Mouse (Mus musculus): ENCODE measurements around the gene G6pdx. TPM values are rescaled to one million over a fixed set of nuclear protein-coding genes. Genes with fewer than 3 reads are reported as not detected.

Gene G6pdx
- polyA plus RNA-seq (2015; fragmentation: Nextera tagmentation; extraction: Ambion mirVana) = 84.5 and 109 TPM in 2 replicates

- no peaks in the 10 kb centered on the region for H3K27me3 ChIP-seq (ENCODE audit: control insufficient read depth, insufficient read depth, low read length)
- no peaks in the 10 kb centered on the region for H3K36me3 ChIP-seq (ENCODE audit: control insufficient read depth, insufficient read depth, low read length)
- H3K4me3 ChIP-seq (replicated peaks; ENCODE audit: low read length) = peak within 1 kb of the TSS; percentile 59
- H3K9ac ChIP-seq (ENCODE audit: low read length) = peak within 1 kb of the TSS; percentile 73
- H3K9me3 ChIP-seq (replicated peaks; ENCODE audit: control insufficient read depth, low read length) = no peaks in the 10 kb centered on the region
- ATAC-seq (ENCODE audit: insufficient read depth, low FRiP score) = peak; percentile 88
- peak within 1 kb of the TSS; percentile 61 for H3K4me2 ChIP-seq (ENCODE audit: low read depth, low read length)
- WGBS = 19% methylated on average over 25 of the region's 25 CpGs
- 0 out of 2 replicates have a peak, but pooled peaks cover 4% of the 10 kb centered on the region for H3K4me1 ChIP-seq (ENCODE audit: control insufficient read depth, insufficient read depth, low read length)
- peak within 1 kb of the TSS; percentile 91 for H3K27ac ChIP-seq (ENCODE audit: low read length)
These were observed at the start of gene G6pdx for GRCm38 (mm10) chrX:74428826-74429276. G6pdx (minus strand) TSS chrX:74429194.

- H3K4me2 ChIP-seq (ENCODE audit: low read depth, low read length) = no peak overlapping the region
- no peaks in the 10 kb centered on the region for H3K4me1 ChIP-seq (ENCODE audit: control insufficient read depth, insufficient read depth, low read length)
- no peaks in the 10 kb centered on the region for H3K36me3 ChIP-seq (ENCODE audit: control insufficient read depth, insufficient read depth, low read length)
- no peaks in the 10 kb centered on the region for H3K9me3 ChIP-seq (replicated peaks; ENCODE audit: control insufficient read depth, low read length)
- 10% methylated on average over 4 of the region's 4 CpGs for WGBS
- ATAC-seq (ENCODE audit: insufficient read depth, low FRiP score) = no peak
- no peak overlapping the region for H3K9ac ChIP-seq (ENCODE audit: low read length)
- no peaks in the 10 kb centered on the region for H3K27me3 ChIP-seq (ENCODE audit: control insufficient read depth, insufficient read depth, low read length)
- no peak overlapping the region for H3K27ac ChIP-seq (ENCODE audit: low read length)
- H3K4me3 ChIP-seq (replicated peaks; ENCODE audit: low read length) = no peak overlapping the region
These were observed 23.8 kb upstream of the G6pdx start for GRCm38 (mm10) chrX:74452773-74453172.

GRCm38 (mm10) chrX:74451157-74451912 lies 22.3 kb upstream of the G6pdx start:
- Histone ChIP-seq H3K4me1 (ENCODE audit: control insufficient read depth, insufficient read depth, low read length) (no peaks in the 10 kb centered on the region), H3K27ac (ENCODE audit: low read length) (no peak overlapping the region), H3K9me3 (replicated peaks; ENCODE audit: control insufficient read depth, low read length) (no peaks in the 10 kb centered on the region), H3K27me3 (ENCODE audit: control insufficient read depth, insufficient read depth, low read length) (no peaks in the 10 kb centered on the region), H3K36me3 (ENCODE audit: control insufficient read depth, insufficient read depth, low read length) (no peaks in the 10 kb centered on the region), H3K9ac (ENCODE audit: low read length) (no peak overlapping the region), H3K4me2 (ENCODE audit: low read depth, low read length) (no peak overlapping the region), H3K4me3 (replicated peaks; ENCODE audit: low read length) (no peak overlapping the region)
- 67% methylated on average over 4 of the region's 4 CpGs for WGBS
- no peak for ATAC-seq (ENCODE audit: insufficient read depth, low FRiP score)

GRCm38 (mm10) chrX:74429290-74429821 lies 362 bp upstream of the G6pdx start:
- H3K4me1 ChIP-seq (ENCODE audit: control insufficient read depth, insufficient read depth, low read length) = 0 out of 2 replicates have a peak, but pooled peaks cover 4% of the 10 kb centered on the region
- no peaks in the 10 kb centered on the region for H3K9me3 ChIP-seq (replicated peaks; ENCODE audit: control insufficient read depth, low read length)
- H3K36me3 ChIP-seq (ENCODE audit: control insufficient read depth, insufficient read depth, low read length) = no peaks in the 10 kb centered on the region
- peak overlapping the region; percentile 59 for H3K4me3 ChIP-seq (replicated peaks; ENCODE audit: low read length)
- peak overlapping the region; percentile 91 for H3K27ac ChIP-seq (ENCODE audit: low read length)
- 18% methylated on average over 22 of the region's 22 CpGs for WGBS
- peak overlapping the region; percentile 61 for H3K4me2 ChIP-seq (ENCODE audit: low read depth, low read length)
- H3K9ac ChIP-seq (ENCODE audit: low read length) = peak overlapping the region; percentile 73
- no peaks in the 10 kb centered on the region for H3K27me3 ChIP-seq (ENCODE audit: control insufficient read depth, insufficient read depth, low read length)
- ATAC-seq (ENCODE audit: insufficient read depth, low FRiP score) = peak; percentile 44

GRCm38 (mm10) chrX:74428146-74428825 lies 708 bp downstream of the G6pdx start:
- Histone ChIP-seq H3K9ac (ENCODE audit: low read length) (peak overlapping the region; percentile 69), H3K4me1 (ENCODE audit: control insufficient read depth, insufficient read depth, low read length) (0 out of 2 replicates have a peak, but pooled peaks cover 4% of the 10 kb centered on the region), H3K36me3 (ENCODE audit: control insufficient read depth, insufficient read depth, low read length) (no peaks in the 10 kb centered on the region), H3K4me3 (replicated peaks; ENCODE audit: low read length) (peak overlapping the region; percentile 59), H3K9me3 (replicated peaks; ENCODE audit: control insufficient read depth, low read length) (no peaks in the 10 kb centered on the region), H3K27ac (ENCODE audit: low read length) (peak overlapping the region; percentile 49), H3K4me2 (ENCODE audit: low read depth, low read length) (peak overlapping the region; percentile 57), H3K27me3 (ENCODE audit: control insufficient read depth, insufficient read depth, low read length) (no peaks in the 10 kb centered on the region)
- ATAC-seq (ENCODE audit: insufficient read depth, low FRiP score) = no peak; the same call in 1 of the 2 replicates
- WGBS = 21% methylated on average over 35 of the region's 35 CpGs

GRCm38 (mm10) chrX:74427116-74427515 lies 1.9 kb downstream of the G6pdx start:
- H3K4me3 ChIP-seq (replicated peaks; ENCODE audit: low read length) = peak overlapping the region; percentile 59; the same call in 1 of the 2 replicates
- H3K4me1 ChIP-seq (ENCODE audit: control insufficient read depth, insufficient read depth, low read length) = 0 out of 2 replicates have a peak, but pooled peaks cover 4% of the 10 kb centered on the region
- 72% methylated on average over 3 of the region's 3 CpGs for WGBS
- H3K9ac ChIP-seq (ENCODE audit: low read length) = no peak overlapping the region
- H3K36me3 ChIP-seq (ENCODE audit: control insufficient read depth, insufficient read depth, low read length) = no peaks in the 10 kb centered on the region
- peak overlapping the region; percentile 57; the same call in 1 of the 2 replicates for H3K4me2 ChIP-seq (ENCODE audit: low read depth, low read length)
- no peak overlapping the region; the same call in 1 of the 2 replicates for H3K27ac ChIP-seq (ENCODE audit: low read length)
- no peaks in the 10 kb centered on the region for H3K27me3 ChIP-seq (ENCODE audit: control insufficient read depth, insufficient read depth, low read length)
- no peak for ATAC-seq (ENCODE audit: insufficient read depth, low FRiP score)
- H3K9me3 ChIP-seq (replicated peaks; ENCODE audit: control insufficient read depth, low read length) = no peaks in the 10 kb centered on the region

GRCm38 (mm10) chrX:74426256-74426655 lies 2.7 kb downstream of the G6pdx start:
- Histone ChIP-seq H3K4me3 (replicated peaks; ENCODE audit: low read length) (no peak overlapping the region), H3K27ac (ENCODE audit: low read length) (peak overlapping the region; percentile 83; the same call in 1 of the 2 replicates)
- no peak for ATAC-seq (ENCODE audit: insufficient read depth, low FRiP score)

GRCm38 (mm10) chrX:74425195-74425594 lies 3.8 kb downstream of the G6pdx start:
- H3K9ac ChIP-seq (ENCODE audit: low read length) = no peak overlapping the region
- ATAC-seq (ENCODE audit: insufficient read depth, low FRiP score) = no peak
- no peaks in the 10 kb centered on the region for H3K27me3 ChIP-seq (ENCODE audit: control insufficient read depth, insufficient read depth, low read length)
- no peaks in the 10 kb centered on the region for H3K9me3 ChIP-seq (replicated peaks; ENCODE audit: control insufficient read depth, low read length)
- no peaks in the 10 kb centered on the region for H3K36me3 ChIP-seq (ENCODE audit: control insufficient read depth, insufficient read depth, low read length)
- peak overlapping the region; percentile 83 for H3K27ac ChIP-seq (ENCODE audit: low read length)
- H3K4me3 ChIP-seq (replicated peaks; ENCODE audit: low read length) = no peak overlapping the region
- H3K4me2 ChIP-seq (ENCODE audit: low read depth, low read length) = peak overlapping the region; percentile 13; the same call in 1 of the 2 replicates
- 0 out of 2 replicates have a peak, but pooled peaks cover 4% of the 10 kb centered on the region for H3K4me1 ChIP-seq (ENCODE audit: control insufficient read depth, insufficient read depth, low read length)
- WGBS = 75% methylated on average over 4 of the region's 4 CpGs

More at GRCm38 (mm10) chrX:74426256-74426655, 2.7 kb downstream of the G6pdx start:
- WGBS = 70% methylated on average over 1 of the region's 1 CpGs
- Histone ChIP-seq H3K36me3 (ENCODE audit: control insufficient read depth, insufficient read depth, low read length) (no peaks in the 10 kb centered on the region), H3K4me2 (ENCODE audit: low read depth, low read length) (no peak overlapping the region), H3K9me3 (replicated peaks; ENCODE audit: control insufficient read depth, low read length) (no peaks in the 10 kb centered on the region), H3K4me1 (ENCODE audit: control insufficient read depth, insufficient read depth, low read length) (0 out of 2 replicates have a peak, but pooled peaks cover 4% of the 10 kb centered on the region), H3K9ac (ENCODE audit: low read length) (no peak overlapping the region), H3K27me3 (ENCODE audit: control insufficient read depth, insufficient read depth, low read length) (no peaks in the 10 kb centered on the region)
